Mouse (Mus musculus) small intestine, adult 2 months (tissue): ENCODE results near the gene A630001G21Rik.

Experiments used
- CTCF ChIP-seq: fragments of 200-500 bp; IDR thresholded peaks from 2 replicates; pipeline ENCODE4 v1.5.1; 2012; ENCODE audit warnings: low read depth, mild to moderate bottlenecking, control low read depth, inconsistent platforms, low read length, moderate library complexity, mixed read lengths; ENCODE audit not compliant: insufficient replicate concordance, insufficient read length; ENCODE audit errors: extremely low read depth
- POLR2A ChIP-seq: fragments of 200-500 bp; IDR thresholded peaks from 2 replicates; pipeline ENCODE4 v1.6.1; 2012; ENCODE audit warnings: low read depth, mild to moderate bottlenecking, control low read depth, inconsistent platforms, low read length, moderate library complexity

GRCm38 (mm10) chr1:85695646-85696045, 82.8 kb downstream of the A630001G21Rik start:
- TF ChIP-seq CTCF (no peak), POLR2A (no peak)
